Mouse (Mus musculus): ENCODE measurements around the gene Nodal. TPM values are rescaled to one million over a fixed set of nuclear protein-coding genes. Genes with fewer than 3 reads are reported as not detected.

Nodal gene
- polyA plus RNA-seq, 1 experiment: 0.05 TPM

GRCm38 (mm10) chr10:61382281-61382731 lies 35.5 kb upstream of the Nodal start:
- TF ChIP-seq POLR2A (IDR thresholded peaks at IDR 0.05; ENCODE audit: control insufficient read depth, extremely low read depth, insufficient read depth, low read length, poor library complexity) (no peak), CTCF (IDR thresholded peaks at IDR 0.05; ENCODE audit: borderline replicate concordance, control insufficient read depth, extremely low read depth, insufficient read depth, low read length, poor library complexity) (no peak)
- H3K36me3 ChIP-seq (ENCODE audit: control insufficient read depth, insufficient read depth, low read length): no peaks in the 10 kb centered on the region
- H3K27me3 ChIP-seq (ENCODE audit: control insufficient read depth, insufficient read depth, low read length): peaks cover 11% of the 10 kb centered on the region; the same call in 1 of the 2 replicates
- no peak overlapping the region; the same call in 1 of the 2 replicates for H3K4me3 ChIP-seq (ENCODE audit: control insufficient read depth, insufficient read depth, low read length)
- H3K27ac ChIP-seq (ENCODE audit: control insufficient read depth, insufficient read depth, low read length): no peak overlapping the region
- no peak for DNase-seq
- no peaks in the 10 kb centered on the region; the same call in 1 of the 2 replicates for H3K4me1 ChIP-seq (replicated peaks; ENCODE audit: control insufficient read depth, insufficient read depth, low read length)
- 3% methylated on average over 8 of the region's 8 CpGs for WGBS

- Histone ChIP-seq H3K36me3 (ENCODE audit: control insufficient read depth, insufficient read depth, low read length) (no peaks in the 10 kb centered on the region), H3K4me3 (ENCODE audit: control insufficient read depth, insufficient read depth, low read length) (peak within 1 kb of the TSS; percentile 35), H3K27ac (ENCODE audit: control insufficient read depth, insufficient read depth, low read length) (no peak within 1 kb of the TSS), H3K4me1 (replicated peaks; ENCODE audit: control insufficient read depth, insufficient read depth, low read length) (no peaks in the 10 kb centered on the region; the same call in 1 of the 2 replicates), H3K27me3 (ENCODE audit: control insufficient read depth, insufficient read depth, low read length) (peaks cover 11% of the 10 kb centered on the region; the same call in 1 of the 2 replicates)
- DNase-seq: no peak
- TF ChIP-seq CTCF (IDR thresholded peaks at IDR 0.05; ENCODE audit: borderline replicate concordance, control insufficient read depth, extremely low read depth, insufficient read depth, low read length, poor library complexity) (no peak), POLR2A (IDR thresholded peaks at IDR 0.05; ENCODE audit: control insufficient read depth, extremely low read depth, insufficient read depth, low read length, poor library complexity) (no peak)
- WGBS: 1% methylated on average over 58 of the region's 60 CpGs
Measured at GRCm38 (mm10) chr10:61383021-61383714, 34.6 kb upstream of the Nodal start, which contains the start of gene Pald1. TSS of gene Pald1 (minus strand) at chr10:61383530.

GRCm38 (mm10) chr10:61383715-61384047 lies 34.1 kb upstream of the Nodal start:
- H3K4me1 ChIP-seq (replicated peaks; ENCODE audit: control insufficient read depth, insufficient read depth, low read length): no peaks in the 10 kb centered on the region; the same call in 1 of the 2 replicates
- H3K4me3 ChIP-seq (ENCODE audit: control insufficient read depth, insufficient read depth, low read length): peak overlapping the region; percentile 35
- 14% methylated on average over 11 of the region's 11 CpGs for WGBS
- TF ChIP-seq POLR2A (IDR thresholded peaks at IDR 0.05; ENCODE audit: control insufficient read depth, extremely low read depth, insufficient read depth, low read length, poor library complexity): no peak
- TF ChIP-seq CTCF (IDR thresholded peaks at IDR 0.05; ENCODE audit: borderline replicate concordance, control insufficient read depth, extremely low read depth, insufficient read depth, low read length, poor library complexity): no peak
- no peaks in the 10 kb centered on the region for H3K36me3 ChIP-seq (ENCODE audit: control insufficient read depth, insufficient read depth, low read length)
- H3K27me3 ChIP-seq (ENCODE audit: control insufficient read depth, insufficient read depth, low read length): peaks cover 11% of the 10 kb centered on the region; the same call in 1 of the 2 replicates
- H3K27ac ChIP-seq (ENCODE audit: control insufficient read depth, insufficient read depth, low read length): no peak overlapping the region
- DNase-seq: no peak

- Histone ChIP-seq H3K36me3 (ENCODE audit: control insufficient read depth, insufficient read depth, low read length) (no peaks in the 10 kb centered on the region), H3K4me3 (ENCODE audit: control insufficient read depth, insufficient read depth, low read length) (no peak overlapping the region), H3K27me3 (ENCODE audit: control insufficient read depth, insufficient read depth, low read length) (peaks cover 11% of the 10 kb centered on the region; the same call in 1 of the 2 replicates), H3K27ac (ENCODE audit: control insufficient read depth, insufficient read depth, low read length) (no peak overlapping the region), H3K4me1 (replicated peaks; ENCODE audit: control insufficient read depth, insufficient read depth, low read length) (no peaks in the 10 kb centered on the region; the same call in 1 of the 2 replicates)
- TF ChIP-seq POLR2A (IDR thresholded peaks at IDR 0.05; ENCODE audit: control insufficient read depth, extremely low read depth, insufficient read depth, low read length, poor library complexity) (no peak), CTCF (IDR thresholded peaks at IDR 0.05; ENCODE audit: borderline replicate concordance, control insufficient read depth, extremely low read depth, insufficient read depth, low read length, poor library complexity) (no peak)
- 91% methylated on average over 6 of the region's 6 CpGs for WGBS
- no peak for DNase-seq
Measured at GRCm38 (mm10) chr10:61385174-61385573, 32.6 kb upstream of the Nodal start.

GRCm38 (mm10) chr10:61386284-61386683 lies 31.5 kb upstream of the Nodal start:
- no peak overlapping the region for H3K27ac ChIP-seq (ENCODE audit: control insufficient read depth, insufficient read depth, low read length)
- H3K4me1 ChIP-seq (replicated peaks; ENCODE audit: control insufficient read depth, insufficient read depth, low read length): no peaks in the 10 kb centered on the region; the same call in 1 of the 2 replicates
- no peak for DNase-seq
- no peaks in the 10 kb centered on the region for H3K36me3 ChIP-seq (ENCODE audit: control insufficient read depth, insufficient read depth, low read length)
- WGBS: 78% methylated on average over 6 of the region's 6 CpGs
- TF ChIP-seq CTCF (IDR thresholded peaks at IDR 0.05; ENCODE audit: borderline replicate concordance, control insufficient read depth, extremely low read depth, insufficient read depth, low read length, poor library complexity) (no peak), POLR2A (IDR thresholded peaks at IDR 0.05; ENCODE audit: control insufficient read depth, extremely low read depth, insufficient read depth, low read length, poor library complexity) (no peak)
- H3K27me3 ChIP-seq (ENCODE audit: control insufficient read depth, insufficient read depth, low read length): peaks cover 11% of the 10 kb centered on the region; the same call in 1 of the 2 replicates
- H3K4me3 ChIP-seq (ENCODE audit: control insufficient read depth, insufficient read depth, low read length): no peak overlapping the region

GRCm38 (mm10) chr10:61389020-61389419 lies 28.8 kb upstream of the Nodal start:
- H3K27me3 ChIP-seq (ENCODE audit: control insufficient read depth, insufficient read depth, low read length): no peaks in the 10 kb centered on the region

More at GRCm38 (mm10) chr10:61389020-61389419, 28.8 kb upstream of the Nodal start:
- WGBS: 87% methylated on average over 5 of the region's 5 CpGs
- Histone ChIP-seq H3K4me1 (replicated peaks; ENCODE audit: control insufficient read depth, insufficient read depth, low read length) (no peaks in the 10 kb centered on the region), H3K27ac (ENCODE audit: control insufficient read depth, insufficient read depth, low read length) (no peak overlapping the region), H3K4me3 (ENCODE audit: control insufficient read depth, insufficient read depth, low read length) (no peak overlapping the region), H3K36me3 (ENCODE audit: control insufficient read depth, insufficient read depth, low read length) (no peaks in the 10 kb centered on the region)
- no peak for DNase-seq
- no peak for TF ChIP-seq POLR2A (IDR thresholded peaks at IDR 0.05; ENCODE audit: control insufficient read depth, extremely low read depth, insufficient read depth, low read length, poor library complexity)
- no peak for TF ChIP-seq CTCF (IDR thresholded peaks at IDR 0.05; ENCODE audit: borderline replicate concordance, control insufficient read depth, extremely low read depth, insufficient read depth, low read length, poor library complexity)

Data from thymus, adult 2 months (tissue).